ENCODE assay signal across 10 mouse cellular contexts in genomic region chr17:44432524-44433295, GRCm38 (mm10).
A peak's percentile ranks its signal among the peaks of the same experiment; 100 is the strongest.
DNase-seq lines count a peak whose midpoint lies in the region; ATAC-seq and TF ChIP-seq lines count a peak whose summit lies in the region.
"Had no signal": no experiment of that assay in that cellular context is flagged by ENCODE, and none has a peak within 500 bp of the region (broad histone marks: within the 10 kb centered on the region; RNA-seq: fewer than 3 reads in every experiment).

No protein-coding gene starts in this region.

- ATAC-seq in liver, postnatal 0 days: no peak
- ATAC-seq in inflammation-experienced regulatory T-cells, adult 6 months: no peak
- ATAC-seq: midbrain, embryonic 15.5 days had no signal

- TF ChIP-seq CTCF in embryonic fibroblast, embryonic 13.5 days (IDR thresholded peaks at IDR 0.05; ENCODE audit: borderline replicate concordance, insufficient read depth, low read length): no peak
- no peak for TF ChIP-seq CTCF in liver, postnatal 0 days (IDR thresholded peaks at IDR 0.05; ENCODE audit: low read depth)

- H3K4me1 ChIP-seq in embryonic fibroblast, embryonic 13.5 days (ENCODE audit: control insufficient read depth, insufficient read depth, low read length): no peaks in the 10 kb centered on the region
- no peaks in the 10 kb centered on the region for H3K4me1 ChIP-seq in liver, postnatal 0 days (ENCODE audit: insufficient read depth)
- H3K4me1 ChIP-seq: hindbrain, embryonic 10.5 days; midbrain, embryonic 15.5 days had no signal

- H3K4me3 ChIP-seq in embryonic fibroblast, embryonic 13.5 days (ENCODE audit: insufficient read depth, low read length): no peak overlapping the region
- 0 out of 2 replicates have a peak overlapping the region, but pooled peaks have one; percentile 19 for H3K4me3 ChIP-seq in liver, postnatal 0 days (ENCODE audit: low read depth, low read length)
- H3K4me3 ChIP-seq: hindbrain, embryonic 10.5 days; midbrain, embryonic 15.5 days had no signal

- no peaks in the 10 kb centered on the region for H3K27me3 ChIP-seq in liver, postnatal 0 days (ENCODE audit: insufficient read depth, low read length)
- H3K27me3 ChIP-seq: midbrain, embryonic 15.5 days had no signal

- H3K27ac ChIP-seq in embryonic fibroblast, embryonic 13.5 days (ENCODE audit: insufficient read depth, low read length): 0 out of 2 replicates have a peak overlapping the region, but pooled peaks have one; percentile 17
- H3K27ac ChIP-seq in liver, postnatal 0 days (ENCODE audit: low read depth): no peak overlapping the region
- H3K27ac ChIP-seq: hindbrain, embryonic 10.5 days; midbrain, embryonic 15.5 days had no signal

- no peak for TF ChIP-seq POLR2A in embryonic fibroblast, embryonic 13.5 days (IDR thresholded peaks at IDR 0.05; ENCODE audit: low read depth, low read length)

- H3K4me2 ChIP-seq in liver, postnatal 0 days (ENCODE audit: low read depth, low read length): peak overlapping the region; percentile 44
- H3K4me2 ChIP-seq: midbrain, embryonic 15.5 days had no signal

- no peaks in the 10 kb centered on the region for H3K9me3 ChIP-seq in liver, postnatal 0 days (ENCODE audit: low read length)
- H3K9me3 ChIP-seq: hindbrain, embryonic 10.5 days; midbrain, embryonic 15.5 days had no signal

- no peak for TF ChIP-seq EP300 in liver, postnatal 0 days (IDR thresholded peaks at IDR 0.05; ENCODE audit: low read depth)

- H3K9ac ChIP-seq in liver, postnatal 0 days (replicated peaks): no peak overlapping the region
- H3K9ac ChIP-seq: midbrain, embryonic 15.5 days had no signal

- DNase-seq in embryo, embryonic 10 days (ENCODE audit: low spot score): peak; percentile 31
- DNase-seq in embryo, embryonic 9.5 days (ENCODE audit: extremely low spot score): no peak
- peak; percentile 29 to 36 for DNase-seq in B cell, adult 2 months
- DNase-seq in liver, postnatal 0 days: peak; percentile 15
- DNase-seq in retina, embryonic 14.5 days (ENCODE audit: low spot score): no peak
- no peak for DNase-seq in lung, postnatal 4 days

- no peaks in the 10 kb centered on the region for H3K36me3 ChIP-seq in liver, postnatal 0 days (replicated peaks; ENCODE audit: insufficient read depth, low read length)
- H3K36me3 ChIP-seq: hindbrain, embryonic 10.5 days; midbrain, embryonic 15.5 days had no signal

- WGBS in liver, postnatal 0 days (ENCODE audit: insufficient replicate concordance): 13% methylated on average over 4 of the region's 4 CpGs

Comparison
In these comparisons a context has a peak if more than half of its experiments do, and no peak if none do; other contexts are left out.
1. DNase-seq: peak in embryo, embryonic 10 days (single experiment), B cell, adult 2 months (2 of 2) and liver, postnatal 0 days (single experiment); none in embryo, embryonic 9.5 days (single experiment), retina, embryonic 14.5 days (single experiment) and lung, postnatal 4 days (0 of 2).